Mouse (Mus musculus) embryonic fibroblast, embryonic 13.5 days (primary cell): ENCODE measurements around the gene Serpina3f.

Source experiments
- CTCF ChIP-seq: IDR thresholded peaks from 2 replicates; pipeline ENCODE4 v1.5.1; 2011; ENCODE audit warnings: mild to moderate bottlenecking, control low read depth, low read length, moderate library complexity, borderline replicate concordance; ENCODE audit not compliant: insufficient read depth
- POLR2A ChIP-seq: IDR thresholded peaks from 2 replicates; pipeline ENCODE4 v1.6.1; 2011; ENCODE audit warnings: low read depth, mild to moderate bottlenecking, control low read depth, low read length, moderate library complexity

GRCm38 (mm10) chr12:104174747-104175146, 39.6 kb upstream of the Serpina3f start:
- TF ChIP-seq POLR2A (no peak), CTCF (no peak)
